Mouse (Mus musculus) testis, adult 2 months (tissue): ENCODE measurements around the gene Col16a1. TPM values are rescaled to one million over a fixed set of nuclear protein-coding genes. Genes with fewer than 3 reads are reported as not detected.

ENCODE experiments used
- H3K27ac ChIP-seq: fragments of 200-500 bp; 2 replicates; pipeline ENCODE4 v1.5.1; 2012; ENCODE audit warnings: low read depth, low read length; ENCODE audit not compliant: control insufficient read depth, insufficient read depth
- H3K27me3 ChIP-seq: fragments of 200-500 bp; 2 replicates; pipeline ENCODE4 v1.6.1; 2012; ENCODE audit warnings: mild to moderate bottlenecking, low read length, moderate library complexity; ENCODE audit not compliant: control insufficient read depth, insufficient read depth
- H3K36me3 ChIP-seq: fragments of 200-500 bp; 2 replicates; pipeline ENCODE4 v1.6.1; 2012; ENCODE audit warnings: mild to moderate bottlenecking, low read length; ENCODE audit not compliant: control insufficient read depth, insufficient read depth
- H3K4me1 ChIP-seq: fragments of 200-500 bp; 2 replicates; pipeline ENCODE4 v1.6.1; 2012; ENCODE audit warnings: low read length; ENCODE audit not compliant: control insufficient read depth, insufficient read depth
- H3K4me3 ChIP-seq: fragments of 200-500 bp; 2 replicates; pipeline ENCODE4 v1.5.1; 2012; ENCODE audit warnings: low read depth, mild to moderate bottlenecking, low read length, moderate library complexity, mixed read lengths; ENCODE audit not compliant: control insufficient read depth
- CTCF ChIP-seq: fragments of 200-500 bp; IDR thresholded peaks from 2 replicates; pipeline ENCODE4 v1.5.1; 2012; ENCODE audit warnings: low read depth, mild to moderate bottlenecking, inconsistent platforms, low read length, moderate library complexity; ENCODE audit not compliant: control insufficient read depth, insufficient read depth, insufficient replicate concordance
- POLR2A ChIP-seq: fragments of 200-500 bp; IDR thresholded peaks from 2 replicates; pipeline ENCODE4 v1.6.1; 2012; ENCODE audit warnings: low read depth, mild to moderate bottlenecking, inconsistent platforms, low read length, moderate library complexity; ENCODE audit not compliant: control insufficient read depth
- polyA plus RNA-seq: library from polyadenylated mRNA; depleted of rRNA; stranded (reverse); fragments of >200 nt; gene quantifications from 2 replicates; pipeline ENCODE4 v1.2.3, GENCODE M21; 2012

Gene Col16a1
- polyA plus RNA-seq, 1 experiment = 111 TPM

DNA sequence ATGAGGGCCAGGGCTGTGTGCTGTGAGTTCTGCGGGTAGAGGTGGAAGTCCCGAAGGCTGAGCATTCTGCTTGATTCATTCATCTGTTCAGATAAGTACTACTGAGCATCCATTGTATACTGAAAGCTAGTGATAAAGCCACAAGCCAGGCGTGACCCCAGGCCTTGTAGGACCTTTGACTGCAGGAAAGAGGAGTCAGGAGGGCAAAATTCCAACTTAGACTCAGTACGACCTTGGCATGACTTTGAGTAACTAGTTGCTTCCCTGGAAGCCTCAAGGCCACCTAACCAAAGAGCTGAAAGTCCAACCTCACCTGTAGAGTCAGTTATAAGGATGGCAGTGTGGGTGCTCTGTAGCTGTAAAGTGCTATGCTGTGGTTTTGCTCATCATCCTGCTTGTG is 73.1 kb downstream of the Col16a1 start:
- Histone ChIP-seq H3K4me1 (no peaks in the 10 kb centered on the region; the same call in 1 of the 2 replicates), H3K27ac (no peak overlapping the region), H3K4me3 (no peak overlapping the region), H3K36me3 (peaks cover 3% of the 10 kb centered on the region), H3K27me3 (no peaks in the 10 kb centered on the region)
- TF ChIP-seq POLR2A (no peak), CTCF (no peak)

DNA sequence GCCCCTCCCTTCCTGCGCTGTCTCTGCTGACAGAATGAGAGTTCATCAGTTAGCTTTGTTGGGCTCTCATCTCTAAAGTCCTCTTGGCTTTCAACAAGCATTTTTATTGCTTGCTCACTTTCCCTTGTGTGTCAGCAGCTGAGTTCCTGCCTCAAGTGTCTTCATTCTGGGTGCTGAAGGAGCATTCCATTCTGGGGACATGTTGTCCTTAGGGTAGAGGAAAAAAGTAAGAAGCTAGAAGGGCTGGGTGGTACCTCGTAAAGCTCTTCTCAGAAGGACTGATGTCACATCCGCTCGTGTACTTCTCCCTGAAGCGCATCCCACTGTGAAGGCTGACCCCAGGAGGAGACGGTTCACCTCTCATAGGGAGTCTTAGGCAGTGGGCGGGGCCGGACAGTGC is 73.9 kb downstream of the Col16a1 start:
- TF ChIP-seq CTCF (no peak), POLR2A (no peak)
- H3K27ac ChIP-seq = no peak overlapping the region
- no peak overlapping the region for H3K4me3 ChIP-seq
- no peaks in the 10 kb centered on the region; the same call in 1 of the 2 replicates for H3K4me1 ChIP-seq
- peaks cover 3% of the 10 kb centered on the region for H3K36me3 ChIP-seq
- no peaks in the 10 kb centered on the region for H3K27me3 ChIP-seq

DNA sequence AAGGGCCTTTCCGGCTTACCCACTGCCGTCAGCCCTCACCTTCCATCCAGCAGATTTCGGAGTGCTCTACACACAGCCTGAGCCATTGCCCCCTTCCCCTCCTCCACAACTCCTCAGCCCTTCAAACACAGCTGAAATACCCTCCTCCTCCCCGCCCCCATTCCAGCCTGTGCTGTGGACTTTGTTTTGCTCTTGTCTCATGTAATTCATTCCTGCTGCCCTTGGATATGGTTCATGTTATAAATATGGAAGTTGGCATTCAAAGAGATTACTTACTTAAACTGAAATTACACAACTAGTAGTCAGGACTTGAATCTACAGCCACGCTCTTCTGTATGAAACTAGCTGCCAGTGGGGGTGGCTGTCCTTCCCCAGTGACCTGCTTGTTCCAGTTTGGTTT is 75.4 kb downstream of the Col16a1 start:
- Histone ChIP-seq H3K4me1 (no peaks in the 10 kb centered on the region; the same call in 1 of the 2 replicates), H3K36me3 (peaks cover 3% of the 10 kb centered on the region; the same call in 1 of the 2 replicates), H3K27me3 (no peaks in the 10 kb centered on the region), H3K27ac (no peak overlapping the region), H3K4me3 (no peak overlapping the region)
- TF ChIP-seq CTCF = no peak
- no peak for TF ChIP-seq POLR2A

DNA sequence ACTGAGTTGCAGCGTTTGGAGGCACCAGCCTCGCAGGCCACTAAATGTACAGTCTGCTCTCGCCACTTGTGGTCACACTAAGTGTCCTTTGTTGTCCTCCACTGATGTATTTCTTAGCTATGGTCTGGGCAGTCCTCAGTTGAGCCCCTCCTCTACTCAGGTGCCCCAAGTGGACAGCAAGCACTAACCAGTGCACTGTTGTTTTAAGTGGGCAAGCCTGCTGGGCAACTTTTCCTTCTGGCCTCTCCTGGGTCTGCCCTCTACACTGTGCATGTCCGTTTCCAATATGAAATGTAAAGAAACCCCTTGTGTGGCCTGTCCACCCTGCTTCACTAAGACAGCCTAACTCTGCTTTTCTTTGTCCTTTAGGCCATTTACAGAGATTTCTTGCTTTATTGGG is 76.5 kb downstream of the Col16a1 start:
- no peak overlapping the region for H3K27ac ChIP-seq
- H3K36me3 ChIP-seq = peaks cover 3% of the 10 kb centered on the region; the same call in 1 of the 2 replicates

DNA sequence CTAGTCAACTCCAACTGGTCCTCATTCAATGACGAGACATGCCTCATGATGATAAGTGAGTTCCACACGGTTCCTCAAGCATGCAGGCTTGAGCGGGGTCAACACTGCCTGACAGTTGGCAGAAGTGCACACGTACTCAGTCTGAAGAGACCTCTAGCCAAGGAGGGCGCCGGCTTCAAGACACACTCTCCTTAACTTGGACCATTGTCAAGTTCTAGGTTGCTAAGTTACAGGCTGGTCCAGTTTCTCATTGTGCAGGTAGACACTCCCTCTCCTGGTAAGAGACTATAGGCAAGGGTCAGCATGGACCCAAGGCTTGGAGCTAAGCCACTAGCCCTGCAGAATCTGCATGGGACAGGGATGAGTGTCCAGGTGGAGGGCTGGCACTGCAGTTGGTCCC is 77.5 kb downstream of the Col16a1 start:
- Histone ChIP-seq H3K27ac (no peak overlapping the region), H3K27me3 (no peaks in the 10 kb centered on the region), H3K4me1 (no peaks in the 10 kb centered on the region; the same call in 1 of the 2 replicates), H3K4me3 (no peak overlapping the region), H3K36me3 (peaks cover 3% of the 10 kb centered on the region; the same call in 1 of the 2 replicates)
- TF ChIP-seq CTCF (no peak), POLR2A (no peak)

More for the DNA sequence above, 76.5 kb downstream of the Col16a1 start:
- no peak for TF ChIP-seq POLR2A
- TF ChIP-seq CTCF = no peak
- Histone ChIP-seq H3K4me3 (no peak overlapping the region), H3K27me3 (no peaks in the 10 kb centered on the region), H3K4me1 (no peaks in the 10 kb centered on the region; the same call in 1 of the 2 replicates)

DNA sequence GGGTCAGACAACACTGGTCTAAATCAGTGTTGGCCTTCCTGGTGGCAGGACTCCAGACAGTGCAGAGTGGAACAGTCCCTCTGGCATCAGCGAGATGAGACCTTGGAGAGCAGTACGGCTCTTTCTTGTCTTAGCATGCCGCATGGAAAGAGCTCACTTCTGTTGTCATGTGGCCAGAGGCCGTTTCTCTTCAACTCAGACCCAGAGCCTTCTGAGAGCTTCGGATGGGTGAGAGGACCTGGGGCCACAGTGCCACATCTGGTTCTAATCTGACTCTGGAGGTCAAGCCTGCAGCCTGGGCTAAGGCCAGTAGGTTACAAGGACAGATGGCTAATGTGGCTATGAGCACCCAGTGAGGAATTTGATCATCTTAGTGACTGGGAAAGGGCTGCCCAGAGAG is 78.3 kb downstream of the Col16a1 start:
- TF ChIP-seq POLR2A (no peak), CTCF (no peak)
- Histone ChIP-seq H3K4me1 (no peaks in the 10 kb centered on the region; the same call in 1 of the 2 replicates), H3K4me3 (no peak overlapping the region), H3K27ac (no peak overlapping the region), H3K27me3 (no peaks in the 10 kb centered on the region), H3K36me3 (peaks cover 3% of the 10 kb centered on the region; the same call in 1 of the 2 replicates)

DNA sequence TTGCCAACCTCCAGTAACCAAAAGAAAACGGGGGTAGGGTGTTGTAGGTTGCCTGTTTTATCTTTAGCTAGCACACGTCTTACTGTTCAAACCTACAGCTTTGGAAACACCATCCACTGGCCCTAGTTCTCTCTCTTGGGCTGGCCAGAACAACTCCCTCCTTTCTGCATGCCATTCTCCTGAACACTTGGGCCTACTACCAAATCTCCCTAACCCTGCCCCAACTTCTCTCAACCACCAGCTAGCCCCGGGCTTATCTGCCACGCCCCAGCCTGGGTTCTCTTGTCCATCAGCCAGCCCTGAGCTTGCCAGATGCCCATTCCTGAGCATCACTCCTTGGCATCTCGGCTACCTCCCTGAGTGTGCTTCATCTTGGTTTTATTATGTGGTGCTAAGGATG is 81.3 kb downstream of the Col16a1 start:
- Histone ChIP-seq H3K27me3 (no peaks in the 10 kb centered on the region), H3K27ac (no peak overlapping the region), H3K4me1 (no peaks in the 10 kb centered on the region), H3K4me3 (no peak overlapping the region), H3K36me3 (no peaks in the 10 kb centered on the region)
- TF ChIP-seq CTCF = no peak
- no peak for TF ChIP-seq POLR2A

DNA sequence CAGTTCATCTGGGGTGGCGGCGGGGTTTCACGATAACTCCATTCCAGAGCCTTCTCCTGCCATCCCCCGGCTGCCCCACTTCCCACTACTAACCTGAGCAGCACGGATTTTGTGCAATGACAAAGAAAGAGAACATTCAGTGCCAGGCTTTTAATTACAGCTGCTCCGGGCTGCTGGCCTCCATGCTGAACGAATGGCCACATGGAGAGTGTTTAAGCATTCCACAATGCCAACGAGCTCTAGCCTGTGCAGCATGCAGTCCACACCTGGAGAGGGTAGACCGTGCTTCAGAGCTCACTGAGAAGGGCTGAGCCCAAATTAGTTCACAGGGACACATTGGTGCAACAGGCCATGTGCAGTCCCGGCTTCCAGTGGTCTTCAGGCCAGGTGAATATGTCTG is 82.4 kb downstream of the Col16a1 start:
- Histone ChIP-seq H3K27ac (no peak overlapping the region), H3K27me3 (no peaks in the 10 kb centered on the region), H3K4me3 (no peak overlapping the region), H3K36me3 (no peaks in the 10 kb centered on the region), H3K4me1 (no peaks in the 10 kb centered on the region)
- TF ChIP-seq CTCF = no peak
- no peak for TF ChIP-seq POLR2A
